Mouse (Mus musculus) lung, postnatal 0 days (tissue): ENCODE results near the gene Arhgap25. TPM values are rescaled to one million over a fixed set of nuclear protein-coding genes. Genes with fewer than 3 reads are reported as not detected.
"Not testable (repeated sequence)": the region's sequence is repeated elsewhere in the genome, so short reads cannot be mapped to it uniquely, and the experiment has no call there.

Experiments used
- ATAC-seq: fragments of 200-750 bp; cut with Nextera tagmentation; 2 replicates; pipeline ENCODE4 v1.8.0; 2017; ENCODE audit warnings: moderate library complexity
- DNase-seq: peaks from one replicate; pipeline ENCODE4 v3.0.0-alpha.2; 2016; ENCODE audit warnings: low spot score
- H3K27ac ChIP-seq: fragments of 300-500 bp; sonication (generic); 2 replicates; pipeline ENCODE4 v1.5.1; 2014; ENCODE audit warnings: antibody characterized with exemption, mild to moderate bottlenecking, low read length, mixed read lengths
- H3K27me3 ChIP-seq: fragments of 300-500 bp; sonication (generic); replicated peaks from 2 replicates; pipeline ENCODE4 v1.6.1; 2014; ENCODE audit warnings: low read length, mixed read lengths; ENCODE audit not compliant: insufficient read depth
- H3K36me3 ChIP-seq: fragments of 300-500 bp; sonication (generic); 2 replicates; pipeline ENCODE4 v1.6.1; 2014; ENCODE audit warnings: low read length, mixed read lengths; ENCODE audit not compliant: insufficient read depth
- H3K4me1 ChIP-seq: fragments of 300-500 bp; sonication (generic); 2 replicates; pipeline ENCODE4 v1.6.1; 2014; ENCODE audit warnings: antibody characterized with exemption, low read depth, low read length, mixed read lengths; ENCODE audit not compliant: insufficient read depth
- H3K4me2 ChIP-seq: fragments of 300-500 bp; sonication (generic); replicated peaks from 2 replicates; pipeline ENCODE4 v1.6.1; 2014; ENCODE audit warnings: low read depth, mild to moderate bottlenecking, low read length, moderate library complexity, mixed read lengths
- H3K4me3 ChIP-seq: fragments of 300-500 bp; sonication (generic); 2 replicates; pipeline ENCODE4 v1.5.1; 2014; ENCODE audit warnings: low read depth, low read length
- H3K9ac ChIP-seq: fragments of 300-500 bp; sonication (generic); replicated peaks from 2 replicates; pipeline ENCODE4 v1.6.1; 2014; ENCODE audit warnings: low read depth, mild to moderate bottlenecking
- H3K9me3 ChIP-seq: fragments of 300-500 bp; sonication (generic); 2 replicates; pipeline ENCODE4 v1.6.1; 2016; ENCODE audit warnings: low read length, mixed read lengths
- CTCF ChIP-seq: IDR thresholded peaks from 2 replicates; pipeline ENCODE4 v1.5.1; 2016; ENCODE audit warnings: antibody characterized with exemption, mild to moderate bottlenecking
- EP300 ChIP-seq: IDR thresholded peaks from 2 replicates; pipeline ENCODE4 v1.6.1; 2016; ENCODE audit warnings: antibody characterized with exemption, mild to moderate bottlenecking, control low read depth
- whole genome bisulfite sequencing: fragments of 180-500 bp; shearing (Covaris S2); extraction: QIAGEN DNeasy Blood & Tissue Kit; methylation state at CpG from one replicate; pipeline ENCODE4 v1.1.7; 2014; 5-methylcytosine and 5-hydroxymethylcytosine counted together
- polyA plus RNA-seq: library from polyadenylated mRNA; unstranded; fragments of >200 nt; fragmentation: Nextera tagmentation; extraction: Ambion mirVana; gene quantifications from 2 replicates; pipeline ENCODE4 v1.2.1, GENCODE M21; 2015

Arhgap25 gene
- polyA plus RNA-seq, 1 experiment from 2014 or later, result 9.9 TPM

GRCm38 (mm10) chr6:87483900-87484289 is 49.2 kb downstream of the Arhgap25 start:
- WGBS, result 57% methylated on average over 3 of the region's 3 CpGs
- no peaks in the 10 kb centered on the region for H3K36me3 ChIP-seq
- no peak overlapping the region for H3K4me2 ChIP-seq
- H3K27me3 ChIP-seq, result no peaks in the 10 kb centered on the region
- no peaks in the 10 kb centered on the region for H3K9me3 ChIP-seq
- no peak overlapping the region for H3K4me3 ChIP-seq
- ATAC-seq (no peak), DNase-seq (no peak)
- H3K9ac ChIP-seq, result no peak overlapping the region
- TF ChIP-seq CTCF, result no peak
- TF ChIP-seq EP300, result no peak
- H3K4me1 ChIP-seq, result no peaks in the 10 kb centered on the region
- H3K27ac ChIP-seq, result no peak overlapping the region

GRCm38 (mm10) chr6:87483224-87483899 is 49.7 kb downstream of the Arhgap25 start:
- 69% methylated on average over 12 of the region's 12 CpGs for WGBS
- ATAC-seq, result no peak

GRCm38 (mm10) chr6:87479291-87479999 is 53.6 kb downstream of the Arhgap25 start:
- no peak for ATAC-seq
- no peak overlapping the region for H3K4me3 ChIP-seq
- H3K27me3 ChIP-seq, result no peaks in the 10 kb centered on the region
- H3K9ac ChIP-seq, result no peak overlapping the region
- WGBS, result 22% methylated on average over 5 of the region's 5 CpGs
- no peak for DNase-seq
- H3K9me3 ChIP-seq, result no peaks in the 10 kb centered on the region
- no peak overlapping the region for H3K27ac ChIP-seq
- H3K4me1 ChIP-seq, result no peaks in the 10 kb centered on the region
- no peak overlapping the region for H3K4me2 ChIP-seq
- no peaks in the 10 kb centered on the region for H3K36me3 ChIP-seq
- TF ChIP-seq CTCF (no peak), EP300 (no peak)

More at GRCm38 (mm10) chr6:87483224-87483899, 49.7 kb downstream of the Arhgap25 start:
- H3K4me2 ChIP-seq, result no peak overlapping the region
- no peaks in the 10 kb centered on the region for H3K36me3 ChIP-seq
- H3K4me1 ChIP-seq, result no peaks in the 10 kb centered on the region
- H3K27me3 ChIP-seq, result no peaks in the 10 kb centered on the region
- no peak overlapping the region for H3K9ac ChIP-seq
- DNase-seq, result no peak
- no peaks in the 10 kb centered on the region for H3K9me3 ChIP-seq
- H3K4me3 ChIP-seq, result no peak overlapping the region
- TF ChIP-seq CTCF, result no peak
- no peak for TF ChIP-seq EP300
- no peak overlapping the region for H3K27ac ChIP-seq

GRCm38 (mm10) chr6:87478847-87479246 is 54.2 kb downstream of the Arhgap25 start:
- Histone ChIP-seq H3K9ac (no peak overlapping the region), H3K27ac (no peak overlapping the region), H3K36me3 (no peaks in the 10 kb centered on the region), H3K4me3 (no peak overlapping the region), H3K9me3 (no peaks in the 10 kb centered on the region), H3K27me3 (no peaks in the 10 kb centered on the region), H3K4me2 (no peak overlapping the region), H3K4me1 (no peaks in the 10 kb centered on the region)
- WGBS, result 37% methylated on average over 4 of the region's 4 CpGs
- ATAC-seq (no peak), DNase-seq (no peak)
- TF ChIP-seq EP300, result no peak
- no peak for TF ChIP-seq CTCF

GRCm38 (mm10) chr6:87475223-87475622 is 57.8 kb downstream of the Arhgap25 start:
- Histone ChIP-seq H3K9me3 (no peaks in the 10 kb centered on the region), H3K27me3 (no peaks in the 10 kb centered on the region), H3K27ac (no peak overlapping the region), H3K4me2 (no peak overlapping the region), H3K9ac (no peak overlapping the region), H3K36me3 (no peaks in the 10 kb centered on the region), H3K4me3 (no peak overlapping the region), H3K4me1 (no peaks in the 10 kb centered on the region)
- TF ChIP-seq CTCF, result no peak
- no peak for TF ChIP-seq EP300
- 94% methylated on average over 5 of the region's 5 CpGs for WGBS
- DNase-seq (no peak), ATAC-seq (no peak)

GRCm38 (mm10) chr6:87470098-87470497 is 63.0 kb downstream of the Arhgap25 start:
- H3K27ac ChIP-seq, ATAC-seq, H3K4me3 ChIP-seq, H3K4me2 ChIP-seq, H3K4me1 ChIP-seq, H3K27me3 ChIP-seq, H3K36me3 ChIP-seq, DNase-seq, H3K9me3 ChIP-seq, H3K9ac ChIP-seq: not testable (repeated sequence)
- 88% methylated on average over 12 of the region's 12 CpGs for WGBS
